Mouse (Mus musculus) midbrain, embryonic 10.5 days (tissue): ENCODE measurements around the gene St14. TPM values are rescaled to one million over a fixed set of nuclear protein-coding genes. Genes with fewer than 3 reads are reported as not detected.

Source experiments
- DNase-seq: peaks from one replicate; pipeline ENCODE4 v3.0.0-alpha.2; 2017; ENCODE audit warnings: low spot score
- H3K27ac ChIP-seq: fragments of 300-500 bp; sonication (generic); replicated peaks from 2 replicates; pipeline ENCODE4 v1.5.1; 2016; ENCODE audit warnings: mild to moderate bottlenecking
- H3K27me3 ChIP-seq: fragments of 300-500 bp; sonication (generic); 2 replicates; pipeline ENCODE4 v1.6.1; 2016; ENCODE audit warnings: low read depth, mild to moderate bottlenecking; ENCODE audit not compliant: poor library complexity, severe bottlenecking
- H3K36me3 ChIP-seq: fragments of 300-500 bp; sonication (generic); 2 replicates; pipeline ENCODE4 v1.6.1; 2016; ENCODE audit warnings: mild to moderate bottlenecking, moderate library complexity
- H3K4me1 ChIP-seq: fragments of 300-500 bp; sonication (generic); 2 replicates; pipeline ENCODE4 v1.6.1; 2016
- H3K4me3 ChIP-seq: fragments of 300-500 bp; sonication (generic); 2 replicates; pipeline ENCODE4 v1.5.1; 2016; ENCODE audit warnings: mild to moderate bottlenecking, moderate library complexity
- H3K9me3 ChIP-seq: fragments of 300-500 bp; sonication (generic); replicated peaks from 2 replicates; pipeline ENCODE4 v1.6.1; 2016; ENCODE audit warnings: mild to moderate bottlenecking
- WGBS: fragments of 180-500 bp; shearing (Covaris S2); methylation state at CpG from one replicate; pipeline ENCODE4 v1.1.7; 2016; 5-methylcytosine and 5-hydroxymethylcytosine counted together
- polyA plus RNA-seq: library from polyadenylated mRNA; unstranded; fragments of >200 nt; fragmentation: Nextera tagmentation; extraction: Ambion mirVana; gene quantifications from 2 replicates; pipeline ENCODE4 v1.2.1, GENCODE M21; 2016

St14 gene
- polyA plus RNA-seq, 1 experiment from 2014 or later, result 2.7 TPM

DNA sequence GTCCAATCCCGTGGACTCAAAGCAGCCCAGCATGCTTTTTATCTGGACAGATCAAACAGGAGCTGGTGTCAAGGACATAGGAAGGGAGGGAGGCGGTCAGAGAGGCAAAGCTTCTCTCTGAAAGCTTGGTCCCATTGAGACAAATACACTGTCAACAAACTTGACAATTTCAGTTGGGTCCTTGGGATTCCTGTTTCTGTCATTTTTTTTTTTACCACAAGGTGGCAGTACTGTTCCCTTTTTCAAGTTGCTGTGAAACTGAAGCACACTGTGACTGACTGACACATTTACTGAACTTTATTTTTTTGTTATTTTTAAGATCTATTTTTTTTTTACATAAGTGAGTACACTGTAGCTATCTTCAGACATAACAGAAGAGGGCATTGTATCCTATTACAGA, 19.4 kb upstream of the St14 start:
- 87% methylated on average over 2 of the region's 2 CpGs for WGBS
- H3K4me1 ChIP-seq, result no peaks in the 10 kb centered on the region
- DNase-seq, result no peak
- no peaks in the 10 kb centered on the region for H3K27me3 ChIP-seq
- H3K36me3 ChIP-seq, result peaks cover 93% of the 10 kb centered on the region
- H3K27ac ChIP-seq, result no peak overlapping the region
- no peaks in the 10 kb centered on the region for H3K9me3 ChIP-seq
- H3K4me3 ChIP-seq, result no peak overlapping the region

DNA sequence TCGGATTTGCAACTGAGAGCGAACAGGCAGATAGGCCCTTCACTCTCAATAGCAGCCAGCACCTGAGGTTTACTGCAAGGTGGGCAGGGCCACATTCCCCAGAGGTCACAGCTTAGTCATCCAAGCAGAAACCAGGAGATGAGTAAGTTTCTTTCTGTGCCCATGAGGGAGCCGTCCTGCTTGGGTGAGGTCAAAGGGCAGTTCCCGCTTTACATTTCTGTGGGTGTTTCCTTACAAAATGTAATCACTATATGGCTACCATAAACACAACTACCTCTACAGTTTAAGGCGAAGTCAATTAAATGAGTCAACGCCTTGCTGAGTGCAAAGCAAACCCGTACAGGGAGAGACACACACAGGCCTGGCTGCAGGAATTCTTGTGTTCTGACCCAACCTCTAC, 16.5 kb upstream of the St14 start:
- Histone ChIP-seq H3K4me3 (no peak overlapping the region), H3K36me3 (peaks cover 67% of the 10 kb centered on the region), H3K27ac (no peak overlapping the region), H3K27me3 (no peaks in the 10 kb centered on the region), H3K4me1 (no peaks in the 10 kb centered on the region), H3K9me3 (no peaks in the 10 kb centered on the region)
- WGBS, result 85% methylated on average over 7 of the region's 7 CpGs
- DNase-seq, result no peak

DNA sequence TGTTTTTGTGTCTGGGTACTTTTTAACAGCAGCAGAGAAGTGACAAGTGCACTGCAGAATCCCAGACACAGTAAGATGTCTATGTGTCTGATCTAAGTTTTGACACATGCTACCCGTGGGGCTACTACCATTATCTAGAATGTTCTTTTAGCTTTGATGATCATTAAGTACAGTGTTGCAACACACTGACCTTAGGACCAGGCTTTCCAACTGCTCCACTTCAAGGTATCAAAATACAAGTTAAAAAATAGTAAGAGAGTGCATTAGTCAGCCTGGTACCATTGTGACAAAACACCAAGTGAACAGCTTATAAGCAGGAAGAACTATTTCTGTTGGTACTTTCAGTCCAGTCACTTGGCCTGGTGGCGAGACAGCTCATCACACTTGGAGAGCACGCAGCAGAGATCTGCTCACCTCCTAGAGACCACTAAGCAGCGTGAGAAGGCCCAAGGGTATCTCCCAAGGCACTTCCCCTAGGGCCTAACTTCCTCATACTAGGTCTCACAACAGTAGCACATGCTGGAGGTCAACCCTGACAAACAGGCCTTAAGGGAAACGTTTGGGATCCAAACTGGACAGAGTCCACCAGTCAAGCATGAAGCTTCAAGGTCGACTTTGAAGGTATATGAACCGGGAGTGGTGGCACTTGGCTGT, 13.7 kb upstream of the St14 start:
- peaks cover 40% of the 10 kb centered on the region for H3K36me3 ChIP-seq
- H3K4me1 ChIP-seq, result no peaks in the 10 kb centered on the region
- no peaks in the 10 kb centered on the region for H3K27me3 ChIP-seq
- WGBS, result 86% methylated on average over 7 of the region's 7 CpGs
- H3K27ac ChIP-seq, result no peak overlapping the region
- no peaks in the 10 kb centered on the region for H3K9me3 ChIP-seq
- H3K4me3 ChIP-seq, result no peak overlapping the region
- no peak for DNase-seq

DNA sequence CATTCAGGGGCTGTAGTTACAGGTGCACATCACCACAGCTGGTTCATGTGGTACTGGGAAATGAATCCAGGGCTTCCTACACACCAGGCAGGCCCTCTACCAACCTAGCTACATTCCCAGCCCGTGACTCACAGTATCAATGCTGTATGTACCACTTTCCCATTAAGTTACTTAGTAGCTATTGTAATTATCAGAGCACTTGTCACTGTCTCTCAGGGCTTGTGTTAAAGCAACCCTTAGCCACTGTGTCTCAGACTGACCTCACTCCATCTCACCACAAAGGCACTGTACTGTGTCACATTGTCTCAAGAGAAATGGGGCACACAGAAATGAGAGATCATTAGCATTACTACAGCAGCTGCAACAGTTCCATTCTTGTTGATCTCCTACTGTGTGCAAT, 11.3 kb upstream of the St14 start:
- H3K27me3 ChIP-seq, result no peaks in the 10 kb centered on the region
- peaks cover 15% of the 10 kb centered on the region for H3K36me3 ChIP-seq
- no peak overlapping the region for H3K4me3 ChIP-seq
- 78% methylated on average over 1 of the region's 1 CpGs for WGBS
- no peak for DNase-seq
- H3K9me3 ChIP-seq, result no peaks in the 10 kb centered on the region
- no peaks in the 10 kb centered on the region for H3K4me1 ChIP-seq
- H3K27ac ChIP-seq, result no peak overlapping the region

DNA sequence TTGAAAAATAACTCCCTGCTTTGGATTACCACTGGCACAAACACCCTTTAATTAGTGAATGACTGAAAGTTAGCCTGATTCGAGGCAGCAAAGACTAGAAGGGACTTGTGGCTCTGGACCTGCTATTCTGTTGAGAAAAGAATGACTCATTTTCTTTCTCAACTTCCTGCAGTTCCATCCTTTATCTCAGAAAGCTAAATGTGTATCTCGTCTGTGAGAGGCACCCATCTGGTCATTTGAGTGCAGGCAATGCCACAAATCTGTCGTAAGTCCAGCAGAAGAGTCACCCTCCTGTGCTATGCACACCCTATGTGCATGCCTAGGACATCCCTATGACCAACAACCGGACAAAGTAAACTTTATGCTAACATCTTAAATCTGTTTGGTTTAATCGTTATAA, 1.5 kb upstream of the St14 start:
- Histone ChIP-seq H3K36me3 (no peaks in the 10 kb centered on the region), H3K9me3 (no peaks in the 10 kb centered on the region), H3K27ac (no peak overlapping the region), H3K27me3 (peaks cover 78% of the 10 kb centered on the region), H3K4me3 (no peak overlapping the region), H3K4me1 (peaks cover 15% of the 10 kb centered on the region)
- WGBS, result 87% methylated on average over 5 of the region's 5 CpGs
- DNase-seq, result no peak

DNA sequence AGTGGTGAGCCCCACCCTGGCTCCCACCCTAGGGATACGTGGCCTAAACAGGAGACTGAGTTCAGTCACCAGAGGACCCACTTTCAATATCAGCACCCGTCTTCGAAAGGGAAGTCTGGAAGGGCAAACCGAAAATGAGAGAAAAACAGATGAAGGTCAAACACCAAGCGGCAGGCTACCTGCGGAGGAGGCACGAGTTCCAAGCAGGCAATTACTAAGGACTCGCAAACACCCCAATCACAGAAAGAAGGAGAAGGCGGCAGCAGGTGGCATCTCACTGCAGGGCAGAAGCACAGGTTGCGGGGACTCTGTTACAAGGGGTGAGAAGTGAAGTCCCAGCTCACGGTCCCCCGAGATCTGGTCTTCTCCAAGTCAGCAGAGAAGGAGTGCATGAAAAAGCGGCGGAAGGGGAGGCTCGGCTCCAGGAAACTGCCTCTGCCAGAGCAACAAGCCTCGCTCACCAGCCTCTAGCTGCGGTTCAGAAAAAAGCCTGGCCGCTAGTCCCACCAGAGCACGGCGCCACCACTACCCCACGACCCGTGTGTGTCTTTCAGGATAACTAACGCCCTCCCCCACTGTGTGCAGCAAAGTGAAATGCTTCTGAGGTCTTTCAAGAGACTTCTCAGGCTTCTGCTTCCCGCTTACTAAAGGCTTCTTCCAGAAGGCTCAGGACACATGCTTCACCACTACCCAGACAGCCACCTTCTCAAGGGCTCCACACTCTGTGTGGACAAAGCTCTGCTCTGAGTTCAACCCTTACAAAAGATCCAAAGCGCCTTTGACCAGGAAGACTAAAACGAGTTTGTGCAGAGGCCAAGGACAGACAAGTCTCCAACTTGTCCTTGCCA, 1.1 kb downstream of the St14 start:
- no peaks in the 10 kb centered on the region for H3K36me3 ChIP-seq
- peak; percentile 43 for DNase-seq
- H3K27me3 ChIP-seq, result peaks cover 75% of the 10 kb centered on the region
- WGBS, result 14% methylated on average over 26 of the region's 26 CpGs
- peaks cover 15% of the 10 kb centered on the region for H3K4me1 ChIP-seq
- peak overlapping the region; percentile 59 for H3K4me3 ChIP-seq
- H3K9me3 ChIP-seq, result no peaks in the 10 kb centered on the region
- H3K27ac ChIP-seq, result no peak overlapping the region

DNA sequence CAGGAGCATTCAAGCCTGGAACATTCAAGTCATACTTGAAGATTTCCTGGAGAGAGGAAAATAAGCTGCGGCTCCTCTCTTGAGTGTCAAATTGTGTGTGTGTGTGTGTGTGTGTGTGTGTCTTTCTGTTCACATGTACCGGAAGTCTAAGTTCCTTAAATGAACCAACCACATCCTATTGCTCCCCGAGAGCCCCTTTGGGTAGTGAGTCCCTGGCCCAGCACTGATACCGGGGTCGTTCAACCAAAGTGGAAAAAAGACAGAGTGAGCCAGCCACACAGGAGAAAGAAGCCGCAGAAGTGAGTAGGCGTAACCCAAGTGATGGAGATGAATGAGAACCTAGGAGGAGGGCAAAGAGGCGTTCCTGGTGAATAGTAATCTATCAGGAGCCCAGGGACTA, 1.7 kb downstream of the St14 start:
- H3K4me3 ChIP-seq, result no peak overlapping the region
- peaks cover 69% of the 10 kb centered on the region for H3K27me3 ChIP-seq
- H3K27ac ChIP-seq, result no peak overlapping the region
- DNase-seq, result no peak
- 72% methylated on average over 8 of the region's 8 CpGs for WGBS
- H3K4me1 ChIP-seq, result peaks cover 15% of the 10 kb centered on the region
- H3K36me3 ChIP-seq, result no peaks in the 10 kb centered on the region
- no peaks in the 10 kb centered on the region for H3K9me3 ChIP-seq

DNA sequence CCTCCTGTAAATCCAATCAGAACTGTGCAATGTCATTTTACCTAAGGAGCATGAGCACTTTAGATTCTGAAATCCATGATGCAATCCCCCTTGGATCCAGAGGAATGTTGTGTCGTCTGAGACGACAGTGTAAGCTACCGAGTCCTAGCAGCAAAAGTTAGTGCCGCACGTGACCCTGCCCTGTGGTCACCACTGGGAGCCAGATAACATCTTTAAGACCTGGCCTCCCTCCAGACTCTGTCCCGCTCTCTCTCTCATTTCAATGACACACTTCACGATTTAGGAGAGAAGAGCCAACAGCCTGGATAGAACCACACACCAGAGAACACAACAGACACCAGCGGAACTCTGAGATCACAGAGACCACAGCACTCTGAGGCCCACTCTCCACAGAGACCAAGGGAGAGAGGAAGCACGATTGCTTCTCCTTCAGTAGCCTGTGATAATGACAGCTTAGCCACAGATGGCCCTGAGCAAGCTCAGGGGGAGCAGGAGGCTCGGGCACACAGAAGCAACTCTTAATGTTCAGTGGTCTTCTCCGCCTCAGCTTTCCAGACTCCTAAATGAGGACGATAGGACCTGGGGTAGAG, 3.7 kb downstream of the St14 start:
- no peak for DNase-seq
- Histone ChIP-seq H3K9me3 (no peaks in the 10 kb centered on the region), H3K4me1 (peaks cover 15% of the 10 kb centered on the region), H3K4me3 (no peak overlapping the region), H3K27me3 (peaks cover 50% of the 10 kb centered on the region), H3K27ac (no peak overlapping the region), H3K36me3 (no peaks in the 10 kb centered on the region)
- 85% methylated on average over 12 of the region's 12 CpGs for WGBS

DNA sequence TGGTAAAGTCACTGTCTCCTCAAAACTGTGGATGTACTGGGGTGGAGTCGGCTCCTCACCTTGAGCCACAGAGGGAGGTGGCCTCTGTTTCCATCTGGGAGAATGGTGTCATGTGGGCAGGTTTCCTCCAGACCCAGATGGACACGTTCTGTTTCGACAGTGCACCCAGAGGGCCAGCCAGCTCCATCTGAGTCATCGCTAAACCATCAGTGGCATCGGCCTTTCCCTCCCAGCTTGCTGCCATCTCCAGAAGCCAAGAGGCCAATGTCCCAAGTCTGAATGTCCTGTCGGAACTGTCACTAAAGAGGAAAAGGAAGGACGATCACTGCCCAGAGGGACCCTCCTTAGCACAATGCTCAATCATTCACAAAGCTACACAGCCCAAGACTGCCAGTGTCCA, 5.6 kb downstream of the St14 start:
- Histone ChIP-seq H3K4me1 (peaks cover 13% of the 10 kb centered on the region), H3K27me3 (peaks cover 31% of the 10 kb centered on the region), H3K4me3 (no peak overlapping the region), H3K36me3 (no peaks in the 10 kb centered on the region), H3K27ac (no peak overlapping the region), H3K9me3 (no peaks in the 10 kb centered on the region)
- no peak for DNase-seq
- 90% methylated on average over 7 of the region's 7 CpGs for WGBS

DNA sequence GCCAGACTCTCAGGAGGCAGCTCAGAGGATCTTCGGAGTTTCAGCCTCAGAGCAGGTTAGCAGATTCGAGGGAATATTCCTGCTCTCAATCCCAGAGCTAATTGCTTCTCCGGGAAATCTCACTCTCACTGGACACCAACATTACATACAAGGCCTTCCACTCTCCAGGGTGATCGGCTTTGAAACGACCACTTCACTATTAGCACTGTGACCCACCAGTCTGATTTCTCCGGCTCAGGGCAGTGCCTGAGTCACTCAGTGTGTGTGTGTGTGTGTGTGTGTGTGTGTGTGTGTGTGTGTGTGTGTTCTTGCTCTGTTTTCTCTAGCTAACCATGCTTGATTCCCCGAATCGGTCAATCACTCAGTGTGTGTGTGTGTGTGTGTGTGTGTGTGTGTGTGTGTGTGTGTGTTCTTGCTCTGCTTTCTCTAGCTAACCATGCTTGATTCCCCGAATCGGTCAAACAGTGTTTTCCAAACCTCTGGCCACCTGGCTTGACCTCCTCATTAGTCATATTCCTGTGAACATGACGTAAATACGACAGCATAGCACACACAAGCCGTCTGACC, 9.1 kb downstream of the St14 start:
- H3K4me1 ChIP-seq, result peaks cover 25% of the 10 kb centered on the region; the same call in 1 of the 2 replicates
- DNase-seq, result no peak
- H3K36me3 ChIP-seq, result no peaks in the 10 kb centered on the region
- no peak overlapping the region for H3K27ac ChIP-seq
- no peak overlapping the region for H3K4me3 ChIP-seq
- 84% methylated on average over 13 of the region's 13 CpGs for WGBS
- H3K27me3 ChIP-seq, result no peaks in the 10 kb centered on the region
- no peaks in the 10 kb centered on the region for H3K9me3 ChIP-seq

DNA sequence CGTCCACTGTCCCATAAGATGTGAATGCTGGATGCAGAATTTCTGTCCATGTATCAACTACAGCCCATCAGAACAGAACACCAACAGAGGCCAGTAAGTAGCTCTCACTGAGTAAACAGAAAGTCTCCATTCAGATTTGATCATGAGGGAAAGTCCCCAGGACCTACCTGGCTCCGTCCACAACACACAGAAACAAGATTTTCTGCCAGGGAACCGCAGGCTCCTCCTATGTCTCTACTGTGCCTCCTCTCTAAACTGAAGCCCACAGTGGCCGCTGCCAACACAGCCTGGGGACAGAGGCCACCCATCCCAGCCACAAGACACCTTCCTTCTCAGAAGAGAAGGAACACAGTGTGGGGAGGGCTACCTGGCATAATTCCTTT, 11.1 kb downstream of the St14 start:
- H3K9me3 ChIP-seq, result no peaks in the 10 kb centered on the region
- no peak overlapping the region for H3K4me3 ChIP-seq
- 80% methylated on average over 4 of the region's 4 CpGs for WGBS
- no peak overlapping the region for H3K27ac ChIP-seq
- no peaks in the 10 kb centered on the region for H3K27me3 ChIP-seq
- no peak for DNase-seq
- peaks cover 25% of the 10 kb centered on the region; the same call in 1 of the 2 replicates for H3K4me1 ChIP-seq
- no peaks in the 10 kb centered on the region for H3K36me3 ChIP-seq

DNA sequence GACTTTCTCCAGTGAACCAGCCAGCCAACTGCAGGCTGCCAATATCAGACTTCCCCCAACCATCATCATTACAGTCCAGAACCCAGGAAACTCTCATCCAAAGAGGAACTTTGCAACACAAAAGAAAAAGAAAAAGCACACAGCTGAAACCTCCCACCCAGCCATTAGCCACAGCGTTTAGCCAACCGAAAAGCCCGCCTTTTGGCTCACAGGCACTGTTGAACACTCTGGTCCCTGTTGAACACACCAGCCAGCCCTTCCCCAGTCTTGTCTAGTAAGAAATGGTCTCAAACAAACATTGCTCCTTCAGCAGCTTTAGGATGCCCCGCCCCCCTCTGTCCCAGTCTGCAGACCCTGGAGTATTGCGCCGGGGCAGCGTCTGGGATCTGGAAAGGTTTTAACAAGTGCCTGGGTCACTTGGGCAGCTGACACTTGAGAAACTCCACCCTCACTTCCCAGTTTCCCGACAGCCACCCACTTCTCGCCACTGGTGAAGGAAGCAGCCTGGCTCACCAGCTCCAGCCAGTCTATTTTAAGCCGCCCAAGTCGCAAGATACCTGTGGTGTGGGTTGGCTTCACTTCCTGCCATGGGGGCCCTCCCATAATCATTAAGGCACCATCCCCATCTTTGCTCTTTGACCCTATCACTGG, 11.6 kb downstream of the St14 start:
- DNase-seq, result no peak
- Histone ChIP-seq H3K27ac (no peak overlapping the region), H3K36me3 (no peaks in the 10 kb centered on the region), H3K4me3 (no peak overlapping the region), H3K27me3 (no peaks in the 10 kb centered on the region), H3K4me1 (peaks cover 25% of the 10 kb centered on the region; the same call in 1 of the 2 replicates), H3K9me3 (no peaks in the 10 kb centered on the region)
- 64% methylated on average over 11 of the region's 11 CpGs for WGBS
